Mouse (Mus musculus): ENCODE measurements at regions not wholly inside any gene's neighbourhood (a gene's known extent, or its start where the extent isn't known, plus 50 kb on each side); places are given as distances from the start of the nearest gene placed in this dataset.
"Not testable (repeated sequence)": the region's sequence is repeated elsewhere in the genome, so short reads cannot be mapped to it uniquely, and the experiment has no call there.

DNA sequence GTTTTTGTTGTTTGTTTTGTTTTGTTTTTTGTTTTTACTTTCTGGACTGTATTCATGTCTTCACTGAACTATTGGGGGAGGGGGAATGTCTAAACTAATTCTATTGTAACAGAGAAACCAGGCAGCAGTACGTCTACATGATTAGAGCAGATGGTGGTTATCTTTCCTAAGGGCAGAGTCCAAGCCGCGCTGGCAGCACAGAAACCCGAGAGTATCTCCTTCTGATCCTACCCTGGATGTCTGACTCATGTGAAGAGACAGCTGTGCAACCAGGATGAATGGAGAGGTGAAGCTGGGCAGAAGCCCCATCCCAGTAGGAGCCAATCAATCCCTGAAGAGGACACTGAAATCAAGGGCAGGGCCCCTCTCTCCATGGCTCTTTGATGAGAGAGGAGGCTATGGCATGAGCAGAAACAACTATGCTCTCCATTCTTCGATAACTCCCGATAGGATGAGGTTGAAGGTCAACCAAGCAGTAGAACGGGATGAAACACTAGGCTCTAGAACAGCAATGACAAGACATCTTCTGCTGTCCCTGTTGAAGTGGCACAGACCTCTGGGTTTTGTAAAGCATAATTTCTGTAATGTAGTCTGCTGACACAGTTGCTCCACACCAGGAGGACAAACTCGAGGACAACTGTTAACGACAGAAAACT is 591.1 kb downstream of the Dad1 start:
- TF ChIP-seq CTCF, EP300 (IDR thresholded peaks at IDR 0.05; ENCODE audit: low read depth): not testable (repeated sequence)
